Mouse (Mus musculus): Measurements from ENCODE around the gene Agbl4. TPM values are rescaled to one million over a fixed set of nuclear protein-coding genes. Genes with fewer than 3 reads are reported as not detected.

Gene Agbl4
- total and polyA plus RNA-seq, 3 experiments: not detected

DNA sequence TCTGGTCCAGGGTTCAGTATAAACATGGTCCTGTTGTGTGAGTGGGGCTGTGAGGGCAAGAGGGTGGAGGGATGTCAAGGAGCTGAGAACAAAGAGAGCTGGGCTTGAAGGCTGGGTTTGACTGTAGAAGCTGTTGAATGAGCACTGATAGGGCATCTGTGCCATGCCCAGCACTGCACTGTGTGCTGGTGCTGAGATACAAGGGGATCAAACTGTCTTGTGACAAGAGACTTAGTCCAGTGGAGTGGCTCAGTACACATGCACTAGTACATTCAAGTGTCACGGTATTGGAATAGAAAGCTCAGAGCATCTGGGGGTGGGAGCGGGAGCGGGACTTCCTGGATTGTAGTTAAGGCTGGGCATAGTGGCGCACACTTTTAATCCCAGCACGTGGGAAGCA is 1088.7 kb downstream of the Agbl4 start:
- Histone ChIP-seq H3K79me2 (ENCODE audit: control insufficient read depth, insufficient read depth, low read length, poor library complexity) (no peaks in the 10 kb centered on the region), H3K27ac (ENCODE audit: control insufficient read depth, low read depth, low read length) (no peak overlapping the region), H3K9ac (ENCODE audit: control insufficient read depth, low read depth, low read length, poor library complexity, severe bottlenecking) (no peak overlapping the region), H3K36me3 (ENCODE audit: control insufficient read depth in 1 of 2, insufficient read depth in 2 of 2, low read length in 2 of 2) (no peaks in the 10 kb centered on the region), H3K4me3 (ENCODE audit: control insufficient read depth in 1 of 2, insufficient read depth in 1 of 2, low read depth in 2 of 2, low read length in 2 of 2) (no peak overlapping the region), H3K9me3 (replicated peaks; ENCODE audit: insufficient read depth, low read length) (no peaks in the 10 kb centered on the region), H3K4me1 (ENCODE audit: control insufficient read depth in 1 of 2, insufficient read depth in 2 of 2, low read length in 2 of 2) (no peaks in the 10 kb centered on the region), H3K27me3 (ENCODE audit: control insufficient read depth in 1 of 2, insufficient read depth in 2 of 2, low read length in 2 of 2) (no peaks in the 10 kb centered on the region)
- no peak for TF ChIP-seq GATA1 (IDR thresholded peaks at IDR 0.05; ENCODE audit: low read depth, low read length)
- TF ChIP-seq ZNF384 (IDR thresholded peaks at IDR 0.05; ENCODE audit: low read depth, low read length): no peak
- no peak for TF ChIP-seq CHD2 (IDR thresholded peaks at IDR 0.05; ENCODE audit: low read length)
- TF ChIP-seq MEF2A (IDR thresholded peaks at IDR 0.05; ENCODE audit: extremely low read depth, insufficient replicate concordance, low read depth, low read length, poor library complexity, severe bottlenecking): no peak
- TF ChIP-seq USF2 (IDR thresholded peaks at IDR 0.05; ENCODE audit: borderline replicate concordance in 1 of 2, insufficient read depth in 1 of 2, low read depth in 1 of 2, low read length in 2 of 2): no peak
- TF ChIP-seq GABPA (IDR thresholded peaks at IDR 0.05; ENCODE audit: low read depth, low read length): no peak
- no peak for TF ChIP-seq RCOR1 (IDR thresholded peaks at IDR 0.05; ENCODE audit: low read depth, low read length)
- no peak for TF ChIP-seq NRF1 (IDR thresholded peaks at IDR 0.05; ENCODE audit: insufficient read depth, low read depth, low read length, poor library complexity, severe bottlenecking)
- no peak for TF ChIP-seq SMC3 (IDR thresholded peaks at IDR 0.05; ENCODE audit: low read depth, low read length)
- TF ChIP-seq MAZ (IDR thresholded peaks at IDR 0.05; ENCODE audit: low read depth, low read length): no peak
- TF ChIP-seq MXI1 (IDR thresholded peaks at IDR 0.05; ENCODE audit: low read depth, low read length): no peak
- TF ChIP-seq ZC3H11A (IDR thresholded peaks at IDR 0.05; ENCODE audit: low read depth, low read length): no peak
- TF ChIP-seq ELF1 (IDR thresholded peaks at IDR 0.05; ENCODE audit: low read depth, low read length): no peak
- no peak for TF ChIP-seq POLR2A (IDR thresholded peaks at IDR 0.05; ENCODE audit: control insufficient read depth in 1 of 2, insufficient read depth in 1 of 2, low read depth in 1 of 2, low read length in 2 of 2, poor library complexity in 1 of 2)
- no peak for DNase-seq (ENCODE audit: low read depth, low spot score)

DNA sequence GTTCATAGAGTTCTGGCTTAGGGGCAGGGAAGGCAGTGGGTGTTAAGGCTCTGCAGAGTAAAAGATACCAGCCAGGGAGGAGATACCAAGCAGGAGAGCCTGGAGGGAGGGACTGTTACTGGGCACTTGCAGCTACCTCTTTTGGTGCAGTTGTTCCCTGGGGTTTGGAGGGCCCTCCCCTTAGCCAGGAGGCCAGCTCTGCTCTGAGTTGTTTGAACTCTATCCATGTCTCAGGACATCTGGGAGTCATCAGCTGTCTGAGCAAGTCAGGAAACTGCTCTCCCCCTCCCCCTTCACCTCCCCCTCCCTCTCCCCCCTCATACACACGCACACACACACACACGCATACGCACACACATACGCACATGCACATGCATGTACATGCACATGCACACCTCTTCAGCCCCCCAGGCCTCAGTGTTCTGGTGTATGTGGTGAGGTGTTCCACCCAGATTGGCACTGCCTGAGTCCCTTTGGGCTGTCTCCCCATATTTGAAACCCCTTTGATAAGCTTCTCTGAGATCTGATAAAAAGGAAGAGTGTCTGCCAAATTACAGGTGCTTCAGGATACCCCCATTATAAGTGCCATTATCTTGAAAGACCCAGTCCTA is 1089.9 kb downstream of the Agbl4 start:
- Histone ChIP-seq H3K9me3 (replicated peaks; ENCODE audit: insufficient read depth, low read length) (no peaks in the 10 kb centered on the region), H3K27me3 (ENCODE audit: control insufficient read depth in 1 of 2, insufficient read depth in 2 of 2, low read length in 2 of 2) (no peaks in the 10 kb centered on the region), H3K79me2 (ENCODE audit: control insufficient read depth, insufficient read depth, low read length, poor library complexity) (no peaks in the 10 kb centered on the region), H3K4me3 (ENCODE audit: control insufficient read depth in 1 of 2, insufficient read depth in 1 of 2, low read depth in 2 of 2, low read length in 2 of 2) (no peak overlapping the region), H3K36me3 (ENCODE audit: control insufficient read depth in 1 of 2, insufficient read depth in 2 of 2, low read length in 2 of 2) (no peaks in the 10 kb centered on the region), H3K9ac (ENCODE audit: control insufficient read depth, low read depth, low read length, poor library complexity, severe bottlenecking) (no peak overlapping the region), H3K4me1 (ENCODE audit: control insufficient read depth in 1 of 2, insufficient read depth in 2 of 2, low read length in 2 of 2) (no peaks in the 10 kb centered on the region), H3K27ac (ENCODE audit: control insufficient read depth, low read depth, low read length) (no peak overlapping the region)
- DNase-seq (ENCODE audit: low read depth, low spot score): no peak
- TF ChIP-seq CHD2 (IDR thresholded peaks at IDR 0.05; ENCODE audit: low read length): no peak
- TF ChIP-seq SMC3 (IDR thresholded peaks at IDR 0.05; ENCODE audit: low read depth, low read length): no peak
